Mouse (Mus musculus) heart, adult 18-20 months (tissue): ENCODE results near the gene 7420426K07Rik. TPM values are rescaled to one million over a fixed set of nuclear protein-coding genes. Genes with fewer than 3 reads are reported as not detected.

Experiments used
- DNase-seq, 2 experiments: peaks; one replicate each; pipeline ENCODE4 v3.0.0; 2021 to 2022; ENCODE audit warnings: mixed read lengths in 1 of 2
- long read RNA-seq, 2 experiments: library from polyadenylated mRNA; stranded (forward); transcript quantifications; one replicate each; pipeline ENCODE4 v2.0.0; 2021
- total RNA-seq, 2 experiments: library from RNA; stranded (reverse); gene quantifications; 2 replicates each; pipeline ENCODE4 v1.2.3; 2021

Gene 7420426K07Rik
- not detected for total RNA-seq
- long read RNA-seq, experiment 1, result 0 reads
- long read RNA-seq, experiment 2, result 0 reads

- no peak for DNase-seq
Measured at GRCm38 (mm10) chr9:98902819-98903218, at the start of gene 7420426K07Rik. Gene 7420426K07Rik (plus strand): TSS chr9:98903119.

- no peak for DNase-seq
Measured at GRCm38 (mm10) chr9:98856210-98856609, 46.7 kb upstream of the 7420426K07Rik start, which contains the start of gene Prr23a2. Gene Prr23a2 (plus strand): TSS chr9:98856494.

GRCm38 (mm10) chr9:98863463-98863862 is 39.5 kb upstream of the 7420426K07Rik start:
- DNase-seq, result peak in 1 of 2 experiments; percentile 4

- DNase-seq, result no peak
Measured at GRCm38 (mm10) chr9:98864571-98864970, 38.3 kb upstream of the 7420426K07Rik start, which contains the start of gene Prr23a3. Gene Prr23a3 (plus strand): TSS chr9:98864767.

- no peak for DNase-seq
Measured at GRCm38 (mm10) chr9:98901486-98901885, 1.4 kb upstream of the 7420426K07Rik start.

- no peak for DNase-seq
Measured at GRCm38 (mm10) chr9:98920629-98921523, 18.0 kb downstream of the 7420426K07Rik start.

GRCm38 (mm10) chr9:98923119-98923518 is 20.2 kb downstream of the 7420426K07Rik start:
- DNase-seq, result no peak

- no peak for DNase-seq
Measured at GRCm38 (mm10) chr9:98924183-98924582, 21.3 kb downstream of the 7420426K07Rik start.

- DNase-seq, result no peak
Measured at GRCm38 (mm10) chr9:98929496-98929895, 26.6 kb downstream of the 7420426K07Rik start.

- DNase-seq, result no peak
Measured at GRCm38 (mm10) chr9:98932931-98933330, 30.0 kb downstream of the 7420426K07Rik start.

GRCm38 (mm10) chr9:98935190-98935909 is 32.4 kb downstream of the 7420426K07Rik start:
- DNase-seq, result no peak

GRCm38 (mm10) chr9:98939290-98939689 is 36.4 kb downstream of the 7420426K07Rik start:
- no peak for DNase-seq

GRCm38 (mm10) chr9:98952171-98953050 is 49.5 kb downstream of the 7420426K07Rik start:
- no peak for DNase-seq

GRCm38 (mm10) chr9:98953291-98953690 is 50.4 kb downstream of the 7420426K07Rik start:
- DNase-seq, result no peak

GRCm38 (mm10) chr9:98953830-98954229 is 50.9 kb downstream of the 7420426K07Rik start:
- no peak for DNase-seq

Other genes starting within 250 kb of the 7420426K07Rik start
- not detected for gene Prr23a1, start 60.6 kb upstream of the 7420426K07Rik start, total RNA-seq
- not detected for gene Prr23a2, start 46.6 kb upstream of the 7420426K07Rik start, total RNA-seq
- gene Prr23a3, start 38.4 kb upstream of the 7420426K07Rik start, total RNA-seq, result not detected
- gene Foxl2, start 52.2 kb downstream of the 7420426K07Rik start, total RNA-seq, result not detected
- 1 to 10 TPM; 4.8 to 5.6 TPM for gene Faim, start 83.3 kb downstream of the 7420426K07Rik start, total RNA-seq
- gene Gm1123, start 132.6 kb downstream of the 7420426K07Rik start, total RNA-seq, result under 1 TPM in 1 of 2 experiments, not detected in 1; 0.18 TPM
- 10 to 100 TPM in 1 of 2 experiments, 1 to 10 TPM in 1; 9.4 to 10.7 TPM for gene Pik3cb, start 237.5 kb downstream of the 7420426K07Rik start, total RNA-seq